Comparison of ENCODE assay signal across 8 mouse cellular contexts in genomic region chr3:89430171-89431159, GRCm38 (mm10). TPM values are rescaled to one million over a fixed set of nuclear protein-coding genes. Genes with fewer than 3 reads are reported as not detected.
A peak's percentile ranks its signal among the peaks of the same experiment; 100 is the strongest.
DNase-seq lines count a peak whose midpoint lies in the region; ATAC-seq and TF ChIP-seq lines count a peak whose summit lies in the region.

Pygo2 (plus strand) TSS chr3:89430214.

- WGBS in hindbrain, postnatal 0 days: 2% methylated on average over 67 of the region's 68 CpGs

- no peaks in the 10 kb centered on the region for H3K27me3 ChIP-seq in hindbrain, postnatal 0 days (ENCODE audit: insufficient read depth, low read length)
- H3K27me3 ChIP-seq in megakaryocyte, embryonic 14.5 days (replicated peaks): no peaks in the 10 kb centered on the region

- intact Hi-C loops in gastrocnemius, adult 2 months (cut with DNase I): loop anchor here (2.0 kb wide), 1 partner anchor 36 kb away; the partner anchor contains the start of gene Zbtb7b

- peak; percentile 92 for DNase-seq in WW6 (ENCODE audit: low read depth, low spot score)
- peak; percentile 87 to 92 for DNase-seq in cerebellum, postnatal 4 days (ENCODE audit: low spot score in 2 of 2)
- peak; percentile 98 for DNase-seq in gastrocnemius, adult 2 months
- peak; percentile 97 for DNase-seq in hindbrain, postnatal 0 days (ENCODE audit: low spot score)
- DNase-seq in left cerebral cortex, adult 8-10 months (ENCODE audit: low spot score in 2 of 2): peak; percentile 79 to 97
- peak; percentile 98 for DNase-seq in right cerebral cortex, postnatal 10 days (ENCODE audit: low spot score in 2 of 2)
- DNase-seq in urinary bladder, postnatal 25 days (ENCODE audit: low spot score): peak; percentile 89

- peak; percentile 99 for ATAC-seq in hindbrain, postnatal 0 days

- peaks cover 36% of the 10 kb centered on the region for H3K36me3 ChIP-seq in hindbrain, postnatal 0 days (ENCODE audit: insufficient read depth, low read length)
- H3K36me3 ChIP-seq in megakaryocyte, embryonic 14.5 days (replicated peaks; ENCODE audit: low read length): peaks cover 67% of the 10 kb centered on the region

- peaks cover 9% of the 10 kb centered on the region for H3K4me1 ChIP-seq in hindbrain, postnatal 0 days (ENCODE audit: insufficient read depth, low read length)
- H3K4me1 ChIP-seq in megakaryocyte, embryonic 14.5 days: peaks cover 36% of the 10 kb centered on the region

- H3K9me3 ChIP-seq in hindbrain, postnatal 0 days (ENCODE audit: low read length): no peaks in the 10 kb centered on the region
- H3K9me3 ChIP-seq in megakaryocyte, embryonic 14.5 days: no peaks in the 10 kb centered on the region

- peak within 1 kb of the TSS; percentile 80 for H3K4me3 ChIP-seq in gastrocnemius, adult 2 months
- peak within 1 kb of the TSS; percentile 80 for H3K4me3 ChIP-seq in hindbrain, postnatal 0 days (ENCODE audit: low read length)
- peak within 1 kb of the TSS; percentile 99 for H3K4me3 ChIP-seq in megakaryocyte, embryonic 14.5 days (replicated peaks)

- no peak for TF ChIP-seq CTCF in gastrocnemius, adult 2 months (IDR thresholded peaks at IDR 0.05)
- TF ChIP-seq CTCF in hindbrain, postnatal 0 days (IDR thresholded peaks at IDR 0.05; ENCODE audit: low read depth): no peak

- H3K9ac ChIP-seq in hindbrain, postnatal 0 days (replicated peaks; ENCODE audit: low read length): peak within 1 kb of the TSS; percentile 96

- H3K4me2 ChIP-seq in hindbrain, postnatal 0 days (ENCODE audit: low read depth, low read length): peak within 1 kb of the TSS; percentile 82

- peak within 1 kb of the TSS; percentile 93 for H3K27ac ChIP-seq in gastrocnemius, adult 2 months
- peak within 1 kb of the TSS; percentile 90 for H3K27ac ChIP-seq in hindbrain, postnatal 0 days

RNA-seq across cellular contexts. Expression of gene Pygo2, which starts in this region (rescaled TPM):
- total RNA-seq in gastrocnemius, adult 2 months (2021): 10 to 100 TPM in 1 of 2 experiments, 1 to 10 TPM in 1; 9.5 to 10.1 TPM
- total RNA-seq in hindbrain, postnatal 0 days (2014; rRNA removed): 74.1 and 74.7 TPM in 2 replicates
- 28.8 and 31.0 TPM in 2 replicates for polyA plus RNA-seq in hindbrain, postnatal 0 days (2015; fragmentation: Nextera tagmentation; extraction: Ambion mirVana)
- total RNA-seq in left cerebral cortex, adult 8-10 months (2022): 10 to 100 TPM; 44.0 to 57.4 (median 48.8) TPM
- polyA plus RNA-seq in megakaryocyte, embryonic 14.5 days (2012; ENCODE audit: insufficient read depth, low replicate concordance): 35.3 and 137 TPM in 2 replicates

Comparison
In these comparisons a context has a peak if more than half of its experiments do, and no peak if none do; other contexts are left out.
1. Peak in every context shown above with its lines: DNase-seq, ATAC-seq, H3K4me3 ChIP-seq and H3K27ac ChIP-seq.